ENCODE assay signal across 19 mouse cellular contexts in the genomic region with DNA sequence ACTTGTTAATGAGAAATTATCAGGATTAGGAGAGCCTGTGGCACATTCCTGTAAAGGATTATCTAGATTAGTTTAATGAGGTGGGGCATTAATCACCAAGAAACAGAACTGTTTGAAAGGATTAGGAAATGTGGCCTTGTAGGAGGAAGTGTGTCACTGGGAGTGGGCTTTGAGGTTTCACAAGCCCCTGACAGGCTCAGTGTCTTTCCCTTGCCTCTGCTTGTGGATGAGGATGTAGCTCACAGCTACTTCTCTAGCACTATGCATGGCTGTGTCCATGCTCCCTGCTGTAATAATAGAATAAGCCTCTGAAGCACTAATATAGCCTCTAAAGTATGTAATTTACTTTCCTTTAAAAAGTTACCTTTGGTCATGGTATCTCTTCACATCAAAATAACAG.
"Had no signal": no experiment of that assay in that cellular context is flagged by ENCODE, and none has a peak within 500 bp of the region (broad histone marks: within the 10 kb centered on the region; RNA-seq: fewer than 3 reads in every experiment).

No protein-coding gene starts in this region.

- H3K4me1 ChIP-seq: liver, embryonic 15.5 days; lung, embryonic 15.5 days; midbrain, embryonic 13.5 days; midbrain, embryonic 15.5 days; neural tube, embryonic 12.5 days; stomach, embryonic 15.5 days had no signal

- H3K4me3 ChIP-seq: liver, embryonic 15.5 days; lung, embryonic 15.5 days; megakaryocyte, embryonic 14.5 days; midbrain, embryonic 13.5 days; midbrain, embryonic 15.5 days; neural tube, embryonic 12.5 days; stomach, embryonic 15.5 days had no signal

- H3K4me2 ChIP-seq: liver, embryonic 15.5 days; lung, embryonic 15.5 days; midbrain, embryonic 11.5 days; midbrain, embryonic 13.5 days; midbrain, embryonic 15.5 days; neural tube, embryonic 12.5 days; stomach, embryonic 15.5 days had no signal

- H3K27me3 ChIP-seq: liver, embryonic 15.5 days; lung, embryonic 15.5 days; megakaryocyte, embryonic 14.5 days; midbrain, embryonic 13.5 days; midbrain, embryonic 15.5 days; neural tube, embryonic 12.5 days; stomach, embryonic 15.5 days had no signal

- H3K27ac ChIP-seq: liver, embryonic 15.5 days; lung, embryonic 15.5 days; macrophage; midbrain, embryonic 13.5 days; midbrain, embryonic 15.5 days; neural tube, embryonic 12.5 days; stomach, embryonic 15.5 days; stomach, postnatal 0 days had no signal

- DNase-seq: liver, postnatal 0 days; lung, adult 2 months; lung, postnatal 14 days; lung, postnatal 36 days; right cerebral cortex, postnatal 14 days; thymus, adult 2 months; thymus, postnatal 25 days; thymus, postnatal 4 days had no signal

- H3K9me3 ChIP-seq: liver, embryonic 15.5 days; lung, embryonic 15.5 days; megakaryocyte, embryonic 14.5 days; midbrain, embryonic 13.5 days; midbrain, embryonic 15.5 days; neural tube, embryonic 12.5 days; stomach, embryonic 15.5 days had no signal

- H3K36me3 ChIP-seq: midbrain, embryonic 15.5 days had no signal

- H3K9ac ChIP-seq: liver, embryonic 15.5 days; liver, postnatal 0 days; lung, embryonic 15.5 days; midbrain, embryonic 13.5 days; midbrain, embryonic 15.5 days; neural tube, embryonic 12.5 days; stomach, embryonic 15.5 days had no signal

- ATAC-seq: liver, postnatal 0 days; lung, postnatal 0 days; midbrain, embryonic 13.5 days; midbrain, embryonic 15.5 days had no signal
